Mouse (Mus musculus): Measurements from ENCODE around the gene Tmem253.
"Not testable (repeated sequence)": the region's sequence is repeated elsewhere in the genome, so short reads cannot be mapped to it uniquely, and the experiment has no call there.

Gene Tmem253

DNA sequence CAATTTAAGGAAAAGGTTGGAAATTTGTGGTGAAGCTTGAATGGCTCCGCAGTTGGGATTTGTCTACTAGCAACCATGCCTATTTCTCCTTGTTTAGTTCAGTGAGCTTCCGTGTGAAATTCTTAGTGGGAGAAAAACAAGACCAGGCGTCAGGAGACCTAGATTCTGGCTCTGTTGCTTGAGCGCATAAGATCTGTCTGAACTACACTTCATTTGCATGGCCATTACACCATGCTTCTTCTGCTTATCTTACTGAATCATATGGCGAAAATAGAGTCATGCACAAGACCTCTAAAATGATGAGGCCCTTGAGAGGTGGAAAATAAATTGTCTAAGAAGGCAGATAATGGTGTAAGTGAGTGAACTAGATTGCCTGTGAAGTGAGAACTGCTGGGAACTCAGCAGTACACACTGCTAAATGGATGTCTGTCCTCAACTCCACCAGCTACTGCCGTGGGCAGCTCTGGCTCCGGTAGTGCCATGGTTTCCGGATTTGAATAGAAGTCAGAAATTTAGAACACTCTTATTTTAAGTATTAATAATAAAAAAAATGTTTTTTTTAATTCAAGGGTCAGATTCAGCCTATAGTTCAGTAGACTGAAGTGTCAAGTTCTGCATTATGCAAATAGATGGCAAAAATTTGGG lies 6.2 kb downstream of the Tmem253 start:
- in situ Hi-C loops (cut with MboI, MseI): no loop called here

- in situ Hi-C loops (cut with MboI, MseI): no loop called here
Observed at GRCm38 (mm10) chr14:52022244-52022708, 6.8 kb downstream of the Tmem253 start.

- in situ Hi-C loops (cut with MboI, MseI): no loop called here
Observed at GRCm38 (mm10) chr14:52022709-52023459, 7.4 kb downstream of the Tmem253 start.

DNA sequence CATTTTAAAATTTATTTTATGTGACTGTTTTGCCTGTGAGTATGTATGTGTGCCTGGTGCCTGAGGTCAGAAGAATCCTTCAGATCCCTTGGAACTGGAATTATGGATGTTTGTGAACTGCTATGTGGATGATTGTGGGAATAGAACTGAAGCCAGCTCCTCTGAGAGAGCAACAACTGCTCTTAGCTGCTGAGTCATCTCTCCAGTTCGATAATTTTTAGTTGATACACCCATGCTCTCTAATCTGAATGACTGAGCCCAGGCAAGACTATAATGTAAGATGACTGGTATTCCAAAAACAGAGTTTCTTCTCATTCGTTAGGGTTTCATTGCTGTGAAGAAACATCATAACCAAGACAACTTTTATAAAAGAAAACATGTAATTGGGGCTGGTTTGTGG lies 8.7 kb downstream of the Tmem253 start:
- in situ Hi-C loops (cut with MboI, MseI): no loop called here

DNA sequence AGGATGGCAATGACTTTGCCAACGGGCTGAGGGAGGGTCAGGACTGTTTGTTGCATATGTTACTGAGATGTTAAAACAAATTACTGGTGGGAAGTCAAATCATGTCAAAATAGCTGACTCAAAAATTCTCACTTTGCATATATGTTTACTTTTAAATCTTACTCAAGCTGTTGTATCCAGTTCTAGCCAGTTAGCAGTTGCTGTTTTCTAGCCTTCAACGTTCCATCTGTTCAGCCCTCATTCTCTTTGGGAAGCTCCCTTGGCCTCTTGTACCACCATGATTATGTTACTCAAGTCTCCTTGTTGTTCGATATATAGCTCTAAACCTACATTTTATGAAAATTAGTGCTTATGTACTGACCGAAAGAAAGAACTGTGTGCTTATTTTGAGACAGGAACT lies 10.9 kb downstream of the Tmem253 start:
- in situ Hi-C loops (cut with MboI, MseI): no loop called here

DNA sequence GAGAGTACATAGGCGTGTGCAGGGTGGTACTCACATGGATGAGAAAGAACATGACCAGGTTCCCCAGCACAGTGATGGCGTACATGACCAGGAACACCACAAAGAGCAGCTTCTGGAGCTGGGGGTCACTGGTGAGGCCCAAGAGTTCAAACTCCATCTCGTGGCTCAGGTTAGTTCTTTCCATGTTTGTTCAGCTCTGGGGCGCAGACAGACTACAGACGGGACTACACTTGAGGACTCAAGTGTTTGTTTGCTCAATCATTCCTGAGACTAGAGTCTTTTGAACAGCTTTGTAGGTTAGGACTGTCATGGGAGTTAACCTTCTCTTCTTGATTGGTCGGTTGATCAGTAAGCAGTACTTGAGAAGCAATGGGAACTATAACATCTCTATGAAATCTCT lies 20.5 kb downstream of the Tmem253 start:
- in situ Hi-C loops (cut with MboI, MseI): no loop called here

GRCm38 (mm10) chr14:52039332-52039731 lies 23.9 kb downstream of the Tmem253 start:
- in situ Hi-C loops (cut with MboI, MseI): no loop called here

- in situ Hi-C loops (cut with MboI, MseI): not testable (repeated sequence)
Observed at GRCm38 (mm10) chr14:52042359-52042758, 26.9 kb downstream of the Tmem253 start, which contains the start of gene Olfr221. Olfr221 (minus strand) TSS chr14:52042459.

DNA sequence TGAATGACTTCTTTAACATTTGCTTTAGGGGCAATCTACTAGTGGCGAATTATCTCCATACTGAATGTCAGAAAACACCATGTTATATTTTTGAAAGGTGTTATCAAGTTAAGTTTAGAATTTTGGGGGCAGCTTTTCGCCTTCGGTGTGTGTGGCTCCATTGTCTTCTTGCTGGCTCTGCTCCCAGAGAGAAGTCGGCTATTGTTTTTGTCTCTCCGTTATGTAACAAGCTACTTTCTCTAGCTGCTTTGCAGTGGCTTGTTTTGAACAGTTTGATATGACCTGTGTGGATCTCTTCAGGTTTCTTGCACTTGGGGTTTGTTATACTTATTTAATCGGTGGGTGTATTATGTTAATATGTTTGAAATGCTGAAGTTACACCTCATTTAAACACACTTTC lies 28.0 kb downstream of the Tmem253 start:
- in situ Hi-C loops (cut with MboI, MseI): no loop called here

DNA sequence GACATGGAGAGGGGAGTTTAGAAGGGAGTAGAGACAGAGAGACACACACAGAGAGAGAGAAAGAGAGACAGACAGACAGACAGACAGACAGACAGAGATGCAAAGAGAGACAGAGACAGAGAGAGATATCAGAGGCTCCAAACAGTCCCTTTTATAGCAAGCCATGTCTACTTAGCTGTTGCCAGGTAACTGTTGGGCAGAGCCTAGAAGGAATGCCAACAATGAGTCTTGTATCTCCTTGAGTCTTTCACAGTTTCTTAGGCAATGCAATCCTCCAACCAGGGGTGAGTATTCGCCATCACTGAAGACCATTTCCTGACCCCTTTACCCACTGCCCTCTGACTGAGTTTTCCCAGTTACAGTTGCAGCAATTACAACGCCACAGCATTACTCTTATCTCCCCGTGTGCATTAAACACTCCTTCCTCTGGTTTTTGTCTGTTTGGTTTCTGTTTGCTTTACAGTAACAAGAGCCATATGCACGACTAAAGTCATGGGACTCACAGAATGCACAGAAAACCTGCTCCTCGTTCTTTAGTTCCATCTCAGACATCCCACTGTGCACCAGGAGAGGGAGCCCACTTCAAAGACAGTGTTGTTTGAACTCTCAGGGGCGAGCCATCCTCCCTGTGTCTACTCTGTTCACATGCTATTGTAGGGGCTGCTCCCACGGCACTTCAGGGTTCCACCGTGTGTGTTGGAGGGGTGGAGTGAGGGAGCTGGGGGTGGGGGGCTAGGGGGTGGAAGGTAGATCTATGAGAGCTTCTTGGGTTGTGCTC lies 29.6 kb downstream of the Tmem253 start:
- in situ Hi-C loops (cut with MboI, MseI): loop anchor here (5.0 kb wide), 1 partner anchor 87 kb away; no protein-coding TSS in a partner anchor

DNA sequence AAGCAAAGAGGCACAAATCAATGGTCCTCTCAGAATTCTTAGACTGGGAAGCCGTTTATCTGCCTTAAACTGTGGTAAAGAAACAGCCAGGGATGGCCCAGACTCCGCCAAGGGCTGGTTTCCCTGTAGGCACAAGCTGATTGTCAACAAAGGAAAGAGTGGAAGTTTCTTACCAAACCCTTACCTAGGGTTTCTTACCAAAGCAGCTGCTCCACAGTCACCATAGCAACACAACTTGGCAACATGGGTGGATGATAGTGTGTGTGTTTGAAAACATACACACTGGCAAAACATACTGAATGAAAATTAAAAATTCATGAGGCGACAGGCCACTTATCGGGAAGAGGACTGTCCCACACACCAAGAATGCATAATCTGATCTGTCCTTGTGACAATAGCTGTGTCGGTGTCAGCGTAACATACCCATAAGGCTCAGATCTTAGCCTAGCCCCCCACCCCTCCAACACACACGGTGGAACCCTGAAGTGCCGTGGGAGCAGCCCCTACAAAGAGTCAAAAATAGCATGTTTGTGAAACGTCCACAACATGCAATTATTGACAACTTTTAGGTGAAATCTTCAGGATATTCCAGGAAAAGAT lies 30.6 kb downstream of the Tmem253 start:
- in situ Hi-C loops (cut with MboI, MseI): loop anchor here (5.0 kb wide), 1 partner anchor 86 kb away; no protein-coding TSS in a partner anchor

- in situ Hi-C loops (cut with MboI, MseI): not testable (repeated sequence)
Observed at GRCm38 (mm10) chr14:52052720-52053119, 37.3 kb downstream of the Tmem253 start.

- in situ Hi-C loops (cut with MboI, MseI): no loop called here
Observed at GRCm38 (mm10) chr14:52059982-52060381, 44.5 kb downstream of the Tmem253 start.

GRCm38 (mm10) chr14:52060800-52061199 lies 45.3 kb downstream of the Tmem253 start:
- in situ Hi-C loops (cut with MboI, MseI): no loop called here

DNA sequence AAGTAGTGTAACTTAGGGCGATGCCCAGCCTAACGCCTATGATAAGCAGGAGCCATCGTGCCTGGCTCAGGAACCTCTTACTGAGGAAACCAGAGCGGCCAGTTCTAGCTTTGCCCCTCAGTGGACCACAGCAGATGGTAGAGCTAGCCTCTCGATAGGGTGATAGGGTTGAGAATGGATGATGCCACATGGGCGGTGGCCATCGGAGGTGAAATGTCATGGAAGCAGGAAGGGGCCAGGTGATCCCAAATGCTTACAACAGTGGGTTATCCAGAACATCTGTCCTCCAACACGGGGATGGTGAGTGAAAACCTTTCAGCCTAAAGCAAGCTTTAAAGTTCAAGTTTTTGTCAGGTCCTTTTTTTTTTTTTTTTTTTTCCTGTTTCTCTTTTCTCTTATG lies 46.3 kb downstream of the Tmem253 start:
- in situ Hi-C loops (cut with MboI, MseI): no loop called here

DNA sequence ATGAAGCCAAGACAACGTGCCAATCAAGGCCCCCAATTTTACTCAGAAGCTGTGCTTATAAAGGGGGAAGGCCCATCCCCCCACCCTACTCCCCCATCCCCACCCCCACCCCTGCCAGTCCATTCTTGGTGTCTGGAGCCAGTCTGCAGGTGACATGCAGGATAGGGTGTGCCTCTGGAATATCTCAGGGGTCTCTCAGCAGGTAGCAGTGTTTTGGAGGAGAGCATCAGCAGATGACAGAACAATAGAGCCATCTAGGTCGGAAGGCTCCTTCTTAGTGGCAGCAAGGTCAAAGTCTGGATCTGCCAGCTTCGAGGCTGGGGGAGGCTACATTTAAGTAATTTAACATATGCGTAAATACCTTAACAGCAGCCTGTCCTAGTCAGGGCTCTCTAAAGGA lies 50.7 kb downstream of the Tmem253 start:
- in situ Hi-C loops (cut with MboI, MseI): no loop called here
